Mouse (Mus musculus) embryonic fibroblast, embryonic 13.5 days (primary cell): ENCODE results near the gene Sptbn4. TPM values are rescaled to one million over a fixed set of nuclear protein-coding genes. Genes with fewer than 3 reads are reported as not detected.

Source experiments
- H3K27ac ChIP-seq: 2 replicates; pipeline ENCODE4 v1.5.1; 2012; ENCODE audit warnings: low read length, control low read depth, inconsistent platforms; ENCODE audit not compliant: insufficient read depth
- H3K4me1 ChIP-seq: 2 replicates; pipeline ENCODE4 v1.6.1; 2011; ENCODE audit warnings: low read length; ENCODE audit not compliant: control insufficient read depth, insufficient read depth
- H3K4me3 ChIP-seq: 2 replicates; pipeline ENCODE4 v1.5.1; 2011; ENCODE audit warnings: mild to moderate bottlenecking, control low read depth, low read length; ENCODE audit not compliant: insufficient read depth
- CTCF ChIP-seq: IDR thresholded peaks from 2 replicates; pipeline ENCODE4 v1.5.1; 2011; ENCODE audit warnings: mild to moderate bottlenecking, control low read depth, low read length, moderate library complexity, borderline replicate concordance; ENCODE audit not compliant: insufficient read depth
- POLR2A ChIP-seq: IDR thresholded peaks from 2 replicates; pipeline ENCODE4 v1.6.1; 2011; ENCODE audit warnings: low read depth, mild to moderate bottlenecking, control low read depth, low read length, moderate library complexity
- polyA plus RNA-seq: library from polyadenylated mRNA; stranded (reverse); fragments of >200 nt; gene quantifications from 2 replicates; pipeline ENCODE4 v1.2.4, GENCODE M21; 2011; ENCODE audit warnings: low read depth; ENCODE audit not compliant: missing spikeins, insufficient read length

Sptbn4 gene
- polyA plus RNA-seq, 1 experiment = 0.51 TPM

GRCm38 (mm10) chr7:27335928-27336823, 111.3 kb downstream of the Sptbn4 start:
- H3K4me3 ChIP-seq = peak overlapping the region; percentile 47
- peaks cover 3% of the 10 kb centered on the region; the same call in 1 of the 2 replicates for H3K4me1 ChIP-seq
- TF ChIP-seq POLR2A = peak; percentile 78
- TF ChIP-seq CTCF = peak; percentile 99
- no peak overlapping the region; the same call in 1 of the 2 replicates for H3K27ac ChIP-seq

GRCm38 (mm10) chr7:27335011-27335720, 112.3 kb downstream of the Sptbn4 start:
- Histone ChIP-seq H3K27ac (no peak overlapping the region), H3K4me1 (peaks cover 3% of the 10 kb centered on the region; the same call in 1 of the 2 replicates), H3K4me3 (no peak overlapping the region)
- TF ChIP-seq CTCF (no peak), POLR2A (0 out of 2 replicates have a peak, but pooled peaks have one; percentile 18)

GRCm38 (mm10) chr7:27334405-27334911, 113.0 kb downstream of the Sptbn4 start:
- Histone ChIP-seq H3K27ac (no peak overlapping the region), H3K4me3 (no peak overlapping the region), H3K4me1 (peaks cover 3% of the 10 kb centered on the region; the same call in 1 of the 2 replicates)
- TF ChIP-seq CTCF = no peak
- no peak for TF ChIP-seq POLR2A

GRCm38 (mm10) chr7:27333316-27333941, 114.1 kb downstream of the Sptbn4 start:
- H3K4me1 ChIP-seq = peaks cover 3% of the 10 kb centered on the region; the same call in 1 of the 2 replicates
- no peak for TF ChIP-seq CTCF
- peak; percentile 48; the same call in 1 of the 2 replicates for TF ChIP-seq POLR2A
- H3K27ac ChIP-seq = no peak overlapping the region
- peak overlapping the region; percentile 30 for H3K4me3 ChIP-seq

- Histone ChIP-seq H3K27ac (peak overlapping the region; percentile 74), H3K4me1 (peaks cover 3% of the 10 kb centered on the region; the same call in 1 of the 2 replicates), H3K4me3 (peak overlapping the region; percentile 39)
- peak; percentile 73 for TF ChIP-seq POLR2A
- peak; percentile 51 for TF ChIP-seq CTCF
Observed at GRCm38 (mm10) chr7:27332353-27333199, 114.9 kb downstream of the Sptbn4 start.

- Histone ChIP-seq H3K4me3 (peak overlapping the region; percentile 39; the same call in 1 of the 2 replicates), H3K27ac (peak overlapping the region; percentile 74), H3K4me1 (no peaks in the 10 kb centered on the region)
- TF ChIP-seq POLR2A = no peak
- TF ChIP-seq CTCF = no peak
Observed at GRCm38 (mm10) chr7:27331854-27332253, 115.6 kb downstream of the Sptbn4 start.

GRCm38 (mm10) chr7:27331541-27331851, 116.0 kb downstream of the Sptbn4 start:
- no peak for TF ChIP-seq CTCF
- TF ChIP-seq POLR2A = no peak
- Histone ChIP-seq H3K4me1 (no peaks in the 10 kb centered on the region), H3K27ac (peak overlapping the region; percentile 74), H3K4me3 (peak overlapping the region; percentile 39)

- H3K4me3 ChIP-seq = peak overlapping the region; percentile 39
- peak overlapping the region; percentile 74 for H3K27ac ChIP-seq
- TF ChIP-seq CTCF (no peak), POLR2A (no peak; the same call in 1 of the 2 replicates)
- H3K4me1 ChIP-seq = no peaks in the 10 kb centered on the region
Observed at GRCm38 (mm10) chr7:27330709-27331540, 116.6 kb downstream of the Sptbn4 start.

- Histone ChIP-seq H3K4me1 (no peaks in the 10 kb centered on the region), H3K27ac (no peak overlapping the region), H3K4me3 (0 out of 2 replicates have a peak overlapping the region, but pooled peaks have one; percentile 39)
- TF ChIP-seq CTCF (no peak), POLR2A (no peak)
Observed at GRCm38 (mm10) chr7:27329981-27330380, 117.5 kb downstream of the Sptbn4 start.
